Mouse (Mus musculus): ENCODE results near the gene Izumo1r. TPM values are rescaled to one million over a fixed set of nuclear protein-coding genes. Genes with fewer than 3 reads are reported as not detected.

Gene Izumo1r
- not detected for total RNA-seq (2021)
- long read RNA-seq, experiment 1: 0 reads
- long read RNA-seq, experiment 2: 0 reads

DNA sequence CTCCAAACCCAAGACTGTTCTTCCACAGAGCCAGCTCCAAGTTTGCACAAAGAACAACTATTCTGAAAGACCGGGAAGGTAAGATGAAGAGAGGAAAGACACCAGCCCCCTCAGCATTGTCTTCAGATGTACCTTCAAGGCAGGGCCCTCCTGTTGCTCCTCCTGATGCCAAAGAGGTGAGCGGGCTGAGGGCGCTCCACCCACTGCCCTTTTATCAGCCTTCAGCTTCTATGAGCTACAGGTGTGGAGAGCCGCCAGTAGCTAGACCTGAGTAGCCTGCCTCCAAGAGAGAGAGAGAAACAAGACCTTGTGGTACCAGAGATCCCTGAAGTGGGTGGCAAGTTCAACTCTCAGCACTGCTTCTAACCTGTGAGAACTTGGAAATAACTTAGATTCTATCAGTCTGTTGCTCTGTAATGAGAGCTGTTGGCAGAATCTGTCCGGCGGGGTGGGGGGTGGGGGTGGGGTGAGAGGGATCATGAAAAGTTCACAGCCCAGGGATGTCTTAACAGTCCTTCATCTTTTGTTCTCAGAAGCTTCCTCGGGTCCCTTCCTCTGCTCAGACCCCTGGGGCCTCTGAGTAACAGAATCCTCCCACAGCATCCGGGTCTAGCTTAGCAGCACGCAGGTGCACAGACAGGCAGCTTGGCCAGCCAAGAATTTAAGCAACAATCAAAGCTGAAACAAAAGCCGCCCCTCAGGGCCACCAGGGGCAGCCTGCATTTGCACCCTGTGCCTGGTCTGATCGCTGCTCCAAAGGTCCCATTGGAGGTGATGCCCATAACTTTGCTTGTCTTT lies at the start of gene Izumo1r:
Izumo1r (minus strand) TSS at position 369 of the 798 bp plus-strand sequence.
- no peak for DNase-seq

GRCm38 (mm10) chr9:14951072-14951471 lies 47.3 kb upstream of the Izumo1r start:
- DNase-seq: no peak

DNA sequence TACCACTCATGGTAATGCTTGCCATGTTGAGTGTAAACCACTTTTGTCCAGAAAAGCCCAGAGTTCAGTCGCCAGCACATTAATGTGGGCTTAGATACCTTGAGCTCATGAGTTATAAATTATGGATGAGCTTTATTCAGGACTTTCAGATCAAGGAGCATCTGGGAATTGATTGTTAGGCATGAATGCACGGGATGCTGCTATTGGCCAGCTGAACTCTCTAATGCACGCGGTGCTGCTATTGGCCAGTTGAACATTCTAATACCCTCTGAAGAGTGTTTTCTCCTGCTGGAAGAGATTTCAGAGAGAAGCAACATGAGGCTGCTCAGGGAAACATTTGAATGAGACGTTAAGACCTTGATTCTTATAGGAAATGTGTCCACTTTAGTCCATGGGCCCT lies 45.1 kb upstream of the Izumo1r start:
- no peak for DNase-seq

- no peak for DNase-seq
These were observed 42.9 kb upstream of the Izumo1r start for GRCm38 (mm10) chr9:14946677-14947076.

GRCm38 (mm10) chr9:14945919-14946318 lies 42.2 kb upstream of the Izumo1r start:
- DNase-seq: no peak

DNA sequence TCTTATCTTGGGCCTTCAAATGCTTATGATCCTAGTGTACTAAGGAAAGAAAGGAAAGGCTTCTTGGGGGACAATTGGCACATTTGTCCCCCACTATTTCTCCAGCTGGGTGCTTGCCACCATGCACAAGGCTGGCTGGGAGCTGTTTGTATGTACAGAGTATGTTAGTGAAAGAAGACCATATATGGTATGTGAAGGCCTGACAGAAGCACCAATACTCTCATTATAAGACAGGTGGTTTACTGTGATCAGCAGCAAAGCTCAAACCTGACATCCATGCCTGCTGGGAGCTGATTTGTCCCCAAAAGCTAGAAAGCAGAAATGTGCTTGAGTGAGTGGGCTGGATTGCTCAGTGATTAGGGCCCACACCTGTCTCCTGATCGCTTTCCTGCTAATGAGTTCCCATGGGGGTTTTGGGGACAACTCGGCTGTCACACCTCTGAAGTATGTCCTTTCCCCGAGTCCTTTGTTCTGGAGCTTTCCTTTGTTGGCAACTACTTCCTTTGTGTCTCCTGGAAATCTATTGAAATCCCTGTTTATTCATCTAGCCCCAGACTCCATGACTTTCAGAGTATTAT lies 38.5 kb upstream of the Izumo1r start:
- no peak for DNase-seq

GRCm38 (mm10) chr9:14939610-14940009 lies 35.9 kb upstream of the Izumo1r start:
- no peak for DNase-seq

DNA sequence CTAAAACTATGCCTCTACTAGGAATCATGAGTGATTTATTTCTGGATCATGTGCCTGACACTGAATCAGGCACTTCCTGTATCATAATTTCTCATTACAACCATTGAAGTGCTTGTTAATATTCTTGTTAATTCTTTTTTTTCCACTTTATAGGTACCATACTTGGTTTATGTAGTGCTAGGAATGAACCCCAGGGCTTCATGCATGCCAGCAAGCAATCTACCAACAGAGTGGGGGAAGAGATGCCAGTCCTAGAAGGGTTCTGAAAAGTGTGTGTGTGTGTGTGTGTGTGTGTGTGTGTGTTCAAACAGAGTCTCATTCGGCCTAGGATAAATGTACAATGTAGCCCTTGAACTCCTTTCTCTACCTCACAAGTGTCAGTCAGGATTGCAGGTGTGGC lies 33.6 kb upstream of the Izumo1r start:
- no peak for DNase-seq

DNA sequence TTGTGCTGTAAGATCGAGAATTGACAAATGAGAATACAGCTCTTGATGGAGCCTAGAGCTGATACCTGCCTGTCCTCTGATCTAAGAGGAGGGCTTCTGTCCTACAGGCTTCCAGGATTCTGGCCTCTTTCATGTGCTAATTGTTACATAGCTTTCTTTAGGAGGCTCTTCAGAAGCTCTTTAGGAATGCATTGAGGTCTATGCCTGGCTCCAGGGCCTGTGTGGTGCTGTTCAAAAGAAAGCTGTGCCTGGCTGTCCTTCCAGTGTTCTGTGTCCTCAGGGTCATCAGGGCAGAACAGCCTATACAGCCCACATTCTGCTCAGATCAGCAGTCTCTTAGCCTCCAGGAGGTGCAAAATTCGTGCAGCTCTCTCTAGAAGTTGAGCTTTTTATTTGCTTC lies 31.1 kb upstream of the Izumo1r start:
- no peak for DNase-seq

- no peak for DNase-seq
These were observed 28.2 kb upstream of the Izumo1r start for GRCm38 (mm10) chr9:14931943-14932342.

- DNase-seq: no peak
These were observed 27.5 kb upstream of the Izumo1r start for GRCm38 (mm10) chr9:14931211-14931610.

GRCm38 (mm10) chr9:14926593-14926992 lies 22.8 kb upstream of the Izumo1r start:
- DNase-seq: no peak

DNA sequence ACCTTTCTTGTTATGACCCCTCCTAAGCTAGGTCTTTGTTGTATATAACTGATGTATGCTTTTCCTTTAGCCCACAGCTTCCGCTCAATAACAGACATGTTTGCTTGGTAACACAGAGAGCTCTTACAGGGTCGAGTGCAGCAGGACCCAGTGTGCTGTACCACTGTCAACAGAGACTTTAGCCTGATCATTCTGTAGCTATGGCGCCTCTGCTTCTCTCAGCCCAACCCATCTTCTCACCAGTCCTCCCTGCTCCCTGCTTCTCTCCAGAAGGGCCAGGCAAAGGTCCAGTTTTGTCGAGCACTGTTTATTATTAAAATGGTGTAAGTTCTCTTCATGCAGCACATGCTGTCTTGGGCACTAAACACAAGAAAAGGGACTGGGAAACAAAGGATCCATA lies 19.9 kb upstream of the Izumo1r start:
- no peak for DNase-seq

DNA sequence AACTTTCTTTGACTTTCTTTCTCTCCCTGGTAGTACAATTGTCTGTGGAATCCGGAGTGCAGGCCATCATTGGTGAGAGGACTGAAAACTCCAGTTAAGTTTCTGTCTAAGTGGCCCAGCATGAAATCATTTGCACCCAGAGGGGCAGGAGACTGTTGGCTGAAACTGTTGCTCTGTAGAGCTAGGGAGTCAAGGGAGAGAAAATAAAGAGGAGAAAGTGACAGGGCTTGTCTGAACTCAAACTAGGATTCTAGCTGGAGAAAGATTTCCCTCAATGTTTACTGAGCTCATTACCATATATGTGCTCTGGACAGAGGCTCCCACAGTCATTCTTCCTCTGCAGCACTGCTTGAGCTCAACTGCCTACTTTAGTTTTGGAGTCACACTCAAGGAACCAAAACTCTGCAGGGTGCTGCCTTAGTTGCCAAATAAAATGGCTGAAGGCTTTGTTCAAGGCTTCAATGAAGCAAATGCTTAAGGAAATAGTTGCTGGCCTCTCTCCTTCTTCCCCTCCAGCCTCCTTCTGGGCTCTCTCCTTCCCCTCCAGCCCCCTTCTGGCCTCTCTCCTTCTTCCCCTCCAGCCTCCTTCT lies 18.3 kb upstream of the Izumo1r start:
- no peak for DNase-seq

GRCm38 (mm10) chr9:14921254-14921653 lies 17.5 kb upstream of the Izumo1r start:
- no peak for DNase-seq

- no peak for DNase-seq
These were observed 16.9 kb upstream of the Izumo1r start for GRCm38 (mm10) chr9:14920608-14921007.

GRCm38 (mm10) chr9:14918825-14919668 lies 15.3 kb upstream of the Izumo1r start:
- DNase-seq: no peak

DNA sequence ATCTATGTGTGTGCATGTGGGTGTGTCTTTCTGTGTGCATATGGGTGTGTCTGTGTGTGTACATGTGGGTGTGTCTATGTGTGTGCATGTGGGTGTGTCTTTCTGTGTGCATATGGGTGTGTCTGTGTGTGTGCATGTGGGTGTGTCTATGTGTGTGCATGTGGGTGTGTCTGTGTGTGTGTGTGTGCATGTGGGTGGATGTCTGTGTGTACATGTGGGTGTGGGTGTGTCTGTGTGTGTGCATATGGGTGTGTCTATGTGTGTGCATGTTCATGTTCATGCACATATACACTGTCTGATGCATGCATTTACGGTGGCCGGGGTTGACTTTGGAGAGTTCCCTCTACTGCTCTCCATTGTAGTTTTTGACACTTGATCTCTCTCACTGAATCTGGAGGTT lies 13.9 kb upstream of the Izumo1r start:
- DNase-seq: no peak

DNA sequence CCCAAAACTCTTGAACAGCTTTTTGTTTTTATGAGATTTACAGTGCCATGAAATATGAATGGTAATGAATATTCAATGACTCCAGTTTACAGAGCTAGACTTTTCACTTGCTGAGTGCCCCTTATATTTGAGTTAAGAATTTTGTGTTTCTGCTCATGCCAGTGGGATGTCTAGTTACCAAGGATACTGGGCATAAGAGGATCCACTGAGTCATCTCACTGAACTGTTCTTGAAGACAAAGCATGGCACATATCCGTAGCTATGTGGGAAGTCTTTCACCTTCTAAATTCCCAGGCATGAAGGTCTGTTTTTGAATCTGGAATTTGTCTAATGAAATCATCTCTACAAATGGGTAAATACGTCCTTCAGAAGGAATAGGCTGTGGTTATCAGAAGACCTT lies 8.3 kb upstream of the Izumo1r start:
- DNase-seq: no peak

GRCm38 (mm10) chr9:14909981-14910380 lies 6.2 kb upstream of the Izumo1r start:
- no peak for DNase-seq

- no peak for DNase-seq
These were observed 4.2 kb upstream of the Izumo1r start for GRCm38 (mm10) chr9:14907816-14908415.

- DNase-seq: no peak
These were observed 2.2 kb upstream of the Izumo1r start for GRCm38 (mm10) chr9:14905956-14906355.
